Mouse (Mus musculus): ENCODE measurements around the gene Fzr1. TPM values are rescaled to one million over a fixed set of nuclear protein-coding genes. Genes with fewer than 3 reads are reported as not detected.

The Fzr1 gene
- total and polyA plus RNA-seq, 2 experiments from 2014 or later: 98.3 to 147 TPM

- Histone ChIP-seq H3K9me3 (ENCODE audit: low read length) (no peaks in the 10 kb centered on the region), H3K4me1 (ENCODE audit: insufficient read depth, low read length) (no peaks in the 10 kb centered on the region)
- peak; percentile 56 for DNase-seq (ENCODE audit: low spot score)
Observed at GRCm38 (mm10) chr10:81405588-81406201, 27.4 kb upstream of the Fzr1 start.

DNA sequence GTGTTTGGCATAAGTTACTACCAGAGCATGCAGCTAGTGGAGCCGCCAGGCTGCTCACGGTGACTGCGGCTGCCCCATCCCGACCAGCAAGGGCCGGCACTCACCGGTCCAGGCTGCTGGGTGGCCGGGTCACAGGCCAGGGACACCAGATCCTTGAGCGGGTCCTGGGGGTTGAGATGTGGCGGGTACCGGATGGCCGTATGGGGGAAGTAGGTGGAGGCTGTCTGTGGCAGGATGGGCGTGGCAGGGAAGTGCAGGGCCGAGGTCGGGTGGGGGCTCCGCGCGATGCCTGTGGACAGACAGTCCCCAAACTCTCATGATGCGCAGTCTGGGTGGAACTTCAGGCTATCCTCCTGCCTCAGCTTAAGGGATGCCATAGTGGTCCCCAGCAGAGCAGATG, 26.4 kb upstream of the Fzr1 start:
- WGBS: 69% methylated on average over 18 of the region's 18 CpGs
- H3K9ac ChIP-seq (replicated peaks; ENCODE audit: low read length, poor library complexity, severe bottlenecking): no peak overlapping the region
- no peaks in the 10 kb centered on the region for H3K4me1 ChIP-seq (ENCODE audit: insufficient read depth, low read length)
- H3K36me3 ChIP-seq (ENCODE audit: insufficient read depth, low read length): peaks cover 57% of the 10 kb centered on the region
- H3K27ac ChIP-seq (ENCODE audit: low read depth, low read length): no peak overlapping the region
- ATAC-seq (ENCODE audit: low FRiP score) (no peak), DNase-seq (ENCODE audit: low spot score) (no peak)
- H3K9me3 ChIP-seq (ENCODE audit: low read length): no peaks in the 10 kb centered on the region
- H3K4me2 ChIP-seq (ENCODE audit: low read depth, low read length, poor library complexity, severe bottlenecking): no peak overlapping the region
- H3K27me3 ChIP-seq (ENCODE audit: insufficient read depth, low read length): 0 out of 2 replicates have a peak, but pooled peaks cover 4% of the 10 kb centered on the region
- TF ChIP-seq CTCF (IDR thresholded peaks at IDR 0.05): no peak
- no peak overlapping the region for H3K4me3 ChIP-seq (ENCODE audit: low read depth, low read length)

More at GRCm38 (mm10) chr10:81405588-81406201, 27.4 kb upstream of the Fzr1 start:
- TF ChIP-seq CTCF (IDR thresholded peaks at IDR 0.05): peak; percentile 75
- H3K36me3 ChIP-seq (ENCODE audit: insufficient read depth, low read length): peaks cover 47% of the 10 kb centered on the region
- WGBS: 47% methylated on average over 13 of the region's 13 CpGs
- H3K4me2 ChIP-seq (ENCODE audit: low read depth, low read length, poor library complexity, severe bottlenecking): no peak overlapping the region
- H3K27me3 ChIP-seq (ENCODE audit: insufficient read depth, low read length): 0 out of 2 replicates have a peak, but pooled peaks cover 4% of the 10 kb centered on the region
- H3K9ac ChIP-seq (replicated peaks; ENCODE audit: low read length, poor library complexity, severe bottlenecking): no peak overlapping the region
- H3K4me3 ChIP-seq (ENCODE audit: low read depth, low read length): no peak overlapping the region
- ATAC-seq (ENCODE audit: low FRiP score): no peak
- H3K27ac ChIP-seq (ENCODE audit: low read depth, low read length): no peak overlapping the region

- H3K9ac ChIP-seq (replicated peaks; ENCODE audit: low read length, poor library complexity, severe bottlenecking): no peak overlapping the region
- H3K4me3 ChIP-seq (ENCODE audit: low read depth, low read length): no peak overlapping the region
- peaks cover 63% of the 10 kb centered on the region for H3K36me3 ChIP-seq (ENCODE audit: insufficient read depth, low read length)
- no peak for ATAC-seq (ENCODE audit: low FRiP score)
- no peaks in the 10 kb centered on the region for H3K4me1 ChIP-seq (ENCODE audit: insufficient read depth, low read length)
- DNase-seq (ENCODE audit: low spot score): no peak
- 28% methylated on average over 9 of the region's 9 CpGs for WGBS
- TF ChIP-seq CTCF (IDR thresholded peaks at IDR 0.05): no peak
- H3K27ac ChIP-seq (ENCODE audit: low read depth, low read length): no peak overlapping the region
- H3K4me2 ChIP-seq (ENCODE audit: low read depth, low read length, poor library complexity, severe bottlenecking): no peak overlapping the region
- H3K9me3 ChIP-seq (ENCODE audit: low read length): no peaks in the 10 kb centered on the region
- 0 out of 2 replicates have a peak, but pooled peaks cover 4% of the 10 kb centered on the region for H3K27me3 ChIP-seq (ENCODE audit: insufficient read depth, low read length)
Observed at GRCm38 (mm10) chr10:81404082-81404481, 25.8 kb upstream of the Fzr1 start.

DNA sequence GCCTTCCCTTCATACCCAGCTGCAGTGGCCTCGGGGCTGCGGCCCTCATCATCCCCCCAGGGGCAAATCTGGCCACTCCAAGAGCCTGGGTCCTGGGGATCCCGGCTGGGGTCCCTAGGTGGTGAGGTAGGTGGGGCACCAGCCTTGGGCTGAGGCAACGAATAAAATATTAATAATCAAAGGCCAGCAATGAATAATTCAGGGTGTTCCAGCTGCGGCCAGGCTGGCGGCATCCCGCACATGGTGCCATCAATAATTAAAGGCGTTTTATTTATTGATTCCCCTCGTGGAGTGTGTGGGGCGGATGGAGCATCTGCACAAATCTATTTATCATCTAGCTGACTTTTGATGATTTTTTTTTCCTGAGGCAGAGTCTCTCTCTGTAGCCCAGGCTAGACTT, 25.2 kb upstream of the Fzr1 start:
- Histone ChIP-seq H3K27me3 (ENCODE audit: insufficient read depth, low read length) (0 out of 2 replicates have a peak, but pooled peaks cover 4% of the 10 kb centered on the region), H3K36me3 (ENCODE audit: insufficient read depth, low read length) (peaks cover 61% of the 10 kb centered on the region), H3K9me3 (ENCODE audit: low read length) (no peaks in the 10 kb centered on the region), H3K4me2 (ENCODE audit: low read depth, low read length, poor library complexity, severe bottlenecking) (no peak overlapping the region), H3K9ac (replicated peaks; ENCODE audit: low read length, poor library complexity, severe bottlenecking) (no peak overlapping the region), H3K4me3 (ENCODE audit: low read depth, low read length) (no peak overlapping the region), H3K4me1 (ENCODE audit: insufficient read depth, low read length) (no peaks in the 10 kb centered on the region), H3K27ac (ENCODE audit: low read depth, low read length) (0 out of 2 replicates have a peak overlapping the region, but pooled peaks have one; percentile 26)
- no peak for ATAC-seq (ENCODE audit: low FRiP score)
- no peak for DNase-seq (ENCODE audit: low spot score)
- TF ChIP-seq CTCF (IDR thresholded peaks at IDR 0.05): no peak
- WGBS: 36% methylated on average over 10 of the region's 10 CpGs

GRCm38 (mm10) chr10:81402227-81402765, 24.0 kb upstream of the Fzr1 start:
- TF ChIP-seq CTCF (IDR thresholded peaks at IDR 0.05): no peak
- no peaks in the 10 kb centered on the region for H3K9me3 ChIP-seq (ENCODE audit: low read length)
- peaks cover 54% of the 10 kb centered on the region for H3K36me3 ChIP-seq (ENCODE audit: insufficient read depth, low read length)

More at GRCm38 (mm10) chr10:81402227-81402765, 24.0 kb upstream of the Fzr1 start:
- ATAC-seq (ENCODE audit: low FRiP score) (no peak), DNase-seq (ENCODE audit: low spot score) (no peak)
- Histone ChIP-seq H3K9ac (replicated peaks; ENCODE audit: low read length, poor library complexity, severe bottlenecking) (no peak overlapping the region), H3K27ac (ENCODE audit: low read depth, low read length) (peak overlapping the region; percentile 47; the same call in 1 of the 2 replicates), H3K4me3 (ENCODE audit: low read depth, low read length) (no peak overlapping the region), H3K4me2 (ENCODE audit: low read depth, low read length, poor library complexity, severe bottlenecking) (no peak overlapping the region), H3K4me1 (ENCODE audit: insufficient read depth, low read length) (no peaks in the 10 kb centered on the region), H3K27me3 (ENCODE audit: insufficient read depth, low read length) (no peaks in the 10 kb centered on the region)
- WGBS: 21% methylated on average over 6 of the region's 7 CpGs

Measured in midbrain, postnatal 0 days (tissue).